Mouse (Mus musculus) spleen, adult 2 months (tissue): ENCODE results near the gene Car4.

Experiments
- CTCF ChIP-seq: fragments of 200-500 bp; IDR thresholded peaks from 2 replicates; pipeline ENCODE4 v1.5.1; 2011; ENCODE audit warnings: mild to moderate bottlenecking, inconsistent platforms; ENCODE audit not compliant: insufficient read depth, insufficient read length, insufficient replicate concordance; ENCODE audit errors: extremely low read depth
- POLR2A ChIP-seq: fragments of 200-500 bp; IDR thresholded peaks from 2 replicates; pipeline ENCODE4 v1.6.1; 2011; ENCODE audit warnings: low read depth, low read length, inconsistent platforms

DNA sequence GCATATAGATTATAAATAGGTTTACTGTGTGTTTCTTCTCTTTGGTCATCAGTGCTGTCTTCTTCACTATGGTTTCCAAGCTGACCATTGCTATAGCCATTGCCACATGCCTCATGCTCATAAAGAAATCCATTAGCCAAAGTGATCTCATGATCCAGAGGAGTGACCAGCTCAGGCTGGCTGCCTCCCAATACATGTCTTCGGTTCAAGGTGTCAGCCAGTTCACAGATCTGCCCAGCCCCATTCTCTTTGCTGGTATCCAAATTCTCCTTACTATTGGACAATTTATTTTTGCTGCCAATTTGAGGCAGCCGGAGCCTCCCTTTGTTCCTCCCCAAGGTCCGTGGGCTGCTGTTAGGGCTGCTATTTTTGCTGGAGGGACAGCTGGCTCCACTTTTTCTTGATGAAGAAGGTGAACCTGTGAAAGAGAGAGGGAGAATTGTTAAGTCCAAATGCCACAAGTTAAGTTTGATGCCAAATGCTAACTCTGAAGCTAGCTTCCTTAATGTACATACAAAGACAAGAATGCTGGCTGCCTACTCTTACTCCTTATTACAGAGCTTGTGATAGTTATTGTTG is 30.8 kb downstream of the Car4 start:
- TF ChIP-seq POLR2A (no peak), CTCF (no peak)
